ENCODE assay signal across 9 mouse cellular contexts in genomic region chr4:49626973-49627372, GRCm38 (mm10). TPM values are rescaled to one million over a fixed set of nuclear protein-coding genes. Genes with fewer than 3 reads are reported as not detected.
DNase-seq lines count a peak whose midpoint lies in the region; ATAC-seq and TF ChIP-seq lines count a peak whose summit lies in the region.
"Had no signal": no experiment of that assay in that cellular context is flagged by ENCODE, and none has a peak within 500 bp of the region (broad histone marks: within the 10 kb centered on the region; RNA-seq: fewer than 3 reads in every experiment).

No protein-coding gene starts in this region.

- peak; percentile 75 for TF ChIP-seq RAD21 in CH12.LX (IDR thresholded peaks at IDR 0.05; ENCODE audit: low read depth, low read length)

- in situ Hi-C loops in CH12.LX (cut with MboI; ENCODE audit: low pct_ligation_motif_present, low pct_unique_long_range_greater_than_20kb, low sequenced_read_pairs), result loop anchor here (10.0 kb wide), 1 partner anchor 62 kb away; no protein-coding TSS in a partner anchor

- TF ChIP-seq POLR2A in CH12.LX (IDR thresholded peaks at IDR 0.05; ENCODE audit: low read depth, low read length), result no peak

- H3K4me1 ChIP-seq in CH12.LX (ENCODE audit: control insufficient read depth in 1 of 2, insufficient read depth in 2 of 2), result peaks cover 0 to 13% of the 10 kb centered on the region in 2 experiments; a peak in 2 of 4 replicates
- peaks cover 0 to 4% of the 10 kb centered on the region in 2 experiments; a peak in 1 of 4 replicates for H3K4me1 ChIP-seq in liver, embryonic 14.5 days (replicated peaks; ENCODE audit: control insufficient read depth in 2 of 2, insufficient read depth in 2 of 2, low read length in 1 of 2)

- under 1% methylated on average over 3 of the region's 3 CpGs for WGBS in liver, embryonic 14.5 days (ENCODE audit: insufficient replicate concordance)

- no peaks in the 10 kb centered on the region for H3K9me3 ChIP-seq in CH12.LX (replicated peaks; ENCODE audit: low read length)
- H3K9me3 ChIP-seq in liver, embryonic 14.5 days (ENCODE audit: control insufficient read depth, low read length), result no peaks in the 10 kb centered on the region
- H3K9me3 ChIP-seq: hindbrain, embryonic 15.5 days had no signal

- no peak for TF ChIP-seq EP300 in CH12.LX (IDR thresholded peaks at IDR 0.05; ENCODE audit: low read length)
- no peak for TF ChIP-seq EP300 in liver, embryonic 14.5 days (IDR thresholded peaks at IDR 0.05; ENCODE audit: low read depth)

- dilution Hi-C loops in CH12.LX (cut with MboI; ENCODE audit: extremely low pct_ligation_motif_present, extremely low pct_unique_long_range_greater_than_20kb, low sequenced_read_pairs), result no loop called here

- no peak overlapping the region for H3K9ac ChIP-seq in CH12.LX (ENCODE audit: insufficient read depth, low read depth)
- no peak overlapping the region for H3K9ac ChIP-seq in liver, embryonic 14.5 days (replicated peaks)
- H3K9ac ChIP-seq: hindbrain, embryonic 15.5 days had no signal

- DNase-seq in 3T3-L1 (ENCODE audit: low read depth, low spot score) (peak; percentile 82), CH12.LX (ENCODE audit: extremely low read depth) (peak; percentile 84)
- DNase-seq in c-Kit-positive CD71-positive TER-119-negative erythroid progenitor cells, embryonic 14.5 days (ENCODE audit: low read depth), result peak; percentile 79
- DNase-seq in frontal cortex, postnatal 10 days (ENCODE audit: low spot score in 2 of 2), result peak; percentile 39 to 71
- DNase-seq in kidney, postnatal 14 days, result peak; percentile 86
- peak; percentile 60 to 64 (median 61) for DNase-seq in liver, embryonic 14.5 days (ENCODE audit: low read depth in 3 of 3, low spot score in 3 of 3)
- peak; percentile 80 for DNase-seq in right cerebral cortex, adult 18-20 months
- peak; percentile 38 for DNase-seq in urinary bladder, adult 2 months (ENCODE audit: low spot score)

- no peak overlapping the region for H3K4me2 ChIP-seq in CH12.LX (ENCODE audit: insufficient read depth, low read depth, poor library complexity, severe bottlenecking)
- H3K4me2 ChIP-seq in liver, embryonic 14.5 days (ENCODE audit: low read depth), result no peak overlapping the region
- H3K4me2 ChIP-seq: hindbrain, embryonic 15.5 days had no signal

- no peak overlapping the region for H3K27ac ChIP-seq in CH12.LX (ENCODE audit: insufficient read depth, low read depth)
- no peak overlapping the region for H3K27ac ChIP-seq in liver, embryonic 14.5 days
- H3K27ac ChIP-seq: hindbrain, embryonic 15.5 days had no signal

- no peaks in the 10 kb centered on the region for H3K36me3 ChIP-seq in CH12.LX (replicated peaks in 1 of 2; ENCODE audit: control insufficient read depth in 1 of 2, insufficient read depth in 1 of 2, low read length in 1 of 2)
- H3K36me3 ChIP-seq in liver, embryonic 14.5 days (replicated peaks; ENCODE audit: control insufficient read depth, insufficient read depth, low read depth), result no peaks in the 10 kb centered on the region
- H3K36me3 ChIP-seq: hindbrain, embryonic 15.5 days had no signal

- H3K79me2 ChIP-seq in CH12.LX (replicated peaks; ENCODE audit: control insufficient read depth, extremely low read depth, insufficient read depth, poor library complexity, severe bottlenecking), result no peaks in the 10 kb centered on the region

- no peak for ATAC-seq in liver, embryonic 14.5 days (ENCODE audit: insufficient read depth)

- peak; percentile 65 to 82 for TF ChIP-seq CTCF in CH12.LX (conservative IDR thresholded peaks at IDR 0.05 in 1 of 2, IDR thresholded peaks at IDR 0.05 in 1 of 2; ENCODE audit: low read depth in 2 of 2, low read length in 2 of 2)
- peak; percentile 84 for TF ChIP-seq CTCF in liver, embryonic 14.5 days (IDR thresholded peaks at IDR 0.05; ENCODE audit: low read depth)

- H3K4me3 ChIP-seq in CH12.LX (replicated peaks in 1 of 3; ENCODE audit: low read depth in 2 of 3, low read length in 2 of 3, poor library complexity in 1 of 3), result no peak overlapping the region
- H3K4me3 ChIP-seq in liver, embryonic 14.5 days (ENCODE audit: insufficient read depth in 1 of 2, low read depth in 2 of 2, low read length in 2 of 2), result no peak overlapping the region
- H3K4me3 ChIP-seq: hindbrain, embryonic 15.5 days had no signal

- H3K27me3 ChIP-seq in CH12.LX (replicated peaks), result no peaks in the 10 kb centered on the region
- H3K27me3 ChIP-seq in liver, embryonic 14.5 days (ENCODE audit: control insufficient read depth, insufficient read depth, low read length), result no peaks in the 10 kb centered on the region
- H3K27me3 ChIP-seq: hindbrain, embryonic 15.5 days had no signal

TF ChIP-seq in CH12.LX, 34 proteins besides CTCF, POLR2A, EP300 and RAD21:
- no peak for TF ChIP-seq MYC (IDR thresholded peaks at IDR 0.05; ENCODE audit: low read depth, low read length)
- TF ChIP-seq POLR2AphosphoS2 (IDR thresholded peaks at IDR 0.05; ENCODE audit: low read depth, low read length), result no peak
- TF ChIP-seq MEF2A (IDR thresholded peaks at IDR 0.05; ENCODE audit: borderline replicate concordance, low read depth, low read length), result no peak
- TF ChIP-seq RCOR1 (conservative IDR thresholded peaks at IDR 0.05; ENCODE audit: low read depth, low read length), result no peak
- peak; percentile 91 for TF ChIP-seq SMC3 (IDR thresholded peaks at IDR 0.05; ENCODE audit: low read depth, low read length)
- TF ChIP-seq MAFK (IDR thresholded peaks at IDR 0.05; ENCODE audit: insufficient replicate concordance, low read length), result no peak
- no peak for TF ChIP-seq ZKSCAN1 (IDR thresholded peaks at IDR 0.05; ENCODE audit: borderline replicate concordance, low read depth, low read length)
- TF ChIP-seq KAT2A (IDR thresholded peaks at IDR 0.05; ENCODE audit: insufficient replicate concordance, low read length), result no peak
- no peak for TF ChIP-seq PAX5 (IDR thresholded peaks at IDR 0.05; ENCODE audit: low read length)
- no peak for TF ChIP-seq ETS1 (conservative IDR thresholded peaks at IDR 0.05; ENCODE audit: low read depth, low read length)
- peak; percentile 25; the same call in 1 of the 2 replicates for TF ChIP-seq ZC3H11A (IDR thresholded peaks at IDR 0.05; ENCODE audit: low read depth, low read length)
- TF ChIP-seq ELF1 (IDR thresholded peaks at IDR 0.05; ENCODE audit: low read depth, low read length), result no peak
- no peak for TF ChIP-seq GABPA (IDR thresholded peaks at IDR 0.05; ENCODE audit: insufficient replicate concordance, low read depth, low read length)
- TF ChIP-seq UBTF (IDR thresholded peaks at IDR 0.05; ENCODE audit: low read depth, low read length), result no peak
- no peak for TF ChIP-seq CHD1 (IDR thresholded peaks at IDR 0.05; ENCODE audit: low read depth, low read length)
- no peak for TF ChIP-seq HCFC1 (IDR thresholded peaks at IDR 0.05; ENCODE audit: low read depth, low read length)
- no peak for TF ChIP-seq NRF1 (IDR thresholded peaks at IDR 0.05; ENCODE audit: low read depth, low read length)
- no peak for TF ChIP-seq JUN (IDR thresholded peaks at IDR 0.05; ENCODE audit: insufficient read depth, low read depth, low read length)
- TF ChIP-seq ZMIZ1 (IDR thresholded peaks at IDR 0.05; ENCODE audit: low read depth, low read length), result no peak
- TF ChIP-seq TBP (conservative IDR thresholded peaks at IDR 0.05; ENCODE audit: low read depth, low read length), result no peak
- TF ChIP-seq ZNF384 (IDR thresholded peaks at IDR 0.05; ENCODE audit: low read depth, low read length), result peak; percentile 13; the same call in 1 of the 2 replicates

RNA-seq across cellular contexts. Expression of gene Rnf20, which starts 4.8 kb away (rescaled TPM):
- total RNA-seq in CH12.LX (2012; rRNA removed) (47.9 and 58.7 TPM in 2 replicates), CH12.LX (2014; rRNA removed) (50.6 and 54.0 TPM in 2 replicates)
- polyA plus RNA-seq in CH12.LX (2012; ENCODE audit: insufficient read length, low read depth), result 61.5 and 62.6 TPM in 2 replicates
- 8.2 and 14.5 TPM in 2 replicates for polyA plus RNA-seq in liver, embryonic 14.5 days (2012; rRNA removed)
- 15.7 and 18.3 TPM in 2 replicates for polyA plus RNA-seq in liver, embryonic 14.5 days (2014; fragmentation: Nextera tagmentation; extraction: Ambion mirVana)
- polyA plus RNA-seq in urinary bladder, adult 2 months (2012; rRNA removed), result 34.5 and 35.2 TPM in 2 replicates

RNA-seq across cellular contexts. Expression of gene Tmem246, which starts 29.3 kb away (rescaled TPM):
- 0.13 TPM in 1 of 2 replicates, not detected in the other for total RNA-seq in CH12.LX (2012; rRNA removed)
- 0.22 and 0.24 TPM in 2 replicates for total RNA-seq in CH12.LX (2014; rRNA removed)
- 0.19 and 0.49 TPM in 2 replicates for polyA plus RNA-seq in CH12.LX (2012; ENCODE audit: insufficient read length, low read depth)
- 4.8 and 5.8 TPM in 2 replicates for polyA plus RNA-seq in liver, embryonic 14.5 days (2012; rRNA removed)
- polyA plus RNA-seq in liver, embryonic 14.5 days (2014; fragmentation: Nextera tagmentation; extraction: Ambion mirVana), result 6.7 and 9.0 TPM in 2 replicates
- 55.7 and 56.8 TPM in 2 replicates for polyA plus RNA-seq in urinary bladder, adult 2 months (2012; rRNA removed)

RNA-seq across cellular contexts. Expression of gene Ppp3r2, which starts 54.9 kb away (rescaled TPM):
- total RNA-seq in CH12.LX (2012; rRNA removed) (not detected in 2 replicates), CH12.LX (2014; rRNA removed) (not detected in 2 replicates)
- not detected in 2 replicates for polyA plus RNA-seq in CH12.LX (2012; ENCODE audit: insufficient read length, low read depth)
- polyA plus RNA-seq in liver, embryonic 14.5 days (2012; rRNA removed), result not detected in 2 replicates
- polyA plus RNA-seq in liver, embryonic 14.5 days (2014; fragmentation: Nextera tagmentation; extraction: Ambion mirVana), result not detected in 2 replicates
- polyA plus RNA-seq in urinary bladder, adult 2 months (2012; rRNA removed), result not detected in 2 replicates
